Mouse (Mus musculus): ENCODE data around the gene Rasal2.

GRCm38 (mm10) chr1:157425741-157426427, 13.5 kb upstream of the Rasal2 start:
- no peak for TF ChIP-seq CTCF (IDR thresholded peaks at IDR 0.05; ENCODE audit: borderline replicate concordance, control insufficient read depth, extremely low read depth, insufficient read depth, low read length, poor library complexity)
- no peak for TF ChIP-seq POLR2A (IDR thresholded peaks at IDR 0.05; ENCODE audit: control insufficient read depth, extremely low read depth, insufficient read depth, low read length, poor library complexity)

Data from thymus, adult 2 months (tissue).